Mouse (Mus musculus) cortical plate, adult 2 months (tissue): Measurements from ENCODE around the gene Ptges. TPM values are rescaled to one million over a fixed set of nuclear protein-coding genes. Genes with fewer than 3 reads are reported as not detected.
A peak's percentile ranks its signal among the peaks of the same experiment; 100 is the strongest.

Experiments
- H3K27ac ChIP-seq: fragments of 200-500 bp; 2 replicates; pipeline ENCODE4 v1.5.1; 2012; ENCODE audit warnings: low read length, control low read depth, inconsistent platforms; ENCODE audit not compliant: insufficient read depth
- H3K4me1 ChIP-seq: fragments of 200-500 bp; 2 replicates; pipeline ENCODE4 v1.6.1; 2011; ENCODE audit warnings: low read length; ENCODE audit not compliant: control insufficient read depth, insufficient read depth
- H3K4me3 ChIP-seq: fragments of 200-500 bp; 2 replicates; pipeline ENCODE4 v1.5.1; 2011; ENCODE audit warnings: mild to moderate bottlenecking, low read length, control low read depth; ENCODE audit not compliant: insufficient read depth
- CTCF ChIP-seq: fragments of 200-500 bp; IDR thresholded peaks from 2 replicates; pipeline ENCODE4 v1.5.1; 2011; ENCODE audit warnings: mild to moderate bottlenecking, control low read depth, low read length; ENCODE audit not compliant: insufficient read depth; ENCODE audit errors: extremely low read depth
- POLR2A ChIP-seq: fragments of 200-500 bp; IDR thresholded peaks from 2 replicates; pipeline ENCODE4 v1.6.1; 2011; ENCODE audit warnings: mild to moderate bottlenecking, low read length, control low read depth; ENCODE audit not compliant: insufficient read depth; ENCODE audit errors: extremely low read depth
- polyA plus RNA-seq: library from polyadenylated mRNA; depleted of rRNA; stranded (reverse); fragments of >200 nt; gene quantifications from 2 replicates; pipeline ENCODE4 v1.2.3, GENCODE M21; 2012; rRNA removed

Gene Ptges
- polyA plus RNA-seq, 1 experiment: 7.2 TPM

DNA sequence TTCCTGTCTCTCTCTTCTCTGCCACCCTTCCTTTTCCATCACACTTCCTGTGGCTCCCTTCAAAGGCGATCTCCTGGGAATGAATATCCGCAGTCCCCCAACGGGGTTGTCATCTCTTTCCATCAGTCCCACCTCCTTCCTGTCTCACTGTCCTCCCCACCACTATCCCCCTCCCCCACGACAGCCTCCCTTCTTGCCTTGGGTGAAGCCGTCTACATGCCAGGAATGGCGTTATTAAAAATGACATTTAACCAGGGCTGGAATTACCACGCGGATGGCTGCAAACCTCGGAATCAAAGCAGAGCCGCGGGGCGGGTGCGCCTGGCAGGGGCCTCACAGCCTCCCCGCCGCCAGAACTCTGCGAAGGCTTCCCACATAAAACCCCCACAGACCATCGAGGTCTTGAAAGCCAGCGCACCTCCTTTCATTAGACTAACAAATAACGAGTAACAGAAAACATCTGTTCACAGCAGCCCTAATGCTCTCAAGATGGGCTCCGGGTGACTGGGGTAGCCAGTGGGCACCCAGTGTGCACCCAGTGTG, 76.8 kb downstream of the Ptges start:
- Histone ChIP-seq H3K4me1 (0 out of 2 replicates have a peak, but pooled peaks cover 5% of the 10 kb centered on the region), H3K27ac (no peak overlapping the region), H3K4me3 (no peak overlapping the region)
- TF ChIP-seq POLR2A (no peak), CTCF (no peak)

DNA sequence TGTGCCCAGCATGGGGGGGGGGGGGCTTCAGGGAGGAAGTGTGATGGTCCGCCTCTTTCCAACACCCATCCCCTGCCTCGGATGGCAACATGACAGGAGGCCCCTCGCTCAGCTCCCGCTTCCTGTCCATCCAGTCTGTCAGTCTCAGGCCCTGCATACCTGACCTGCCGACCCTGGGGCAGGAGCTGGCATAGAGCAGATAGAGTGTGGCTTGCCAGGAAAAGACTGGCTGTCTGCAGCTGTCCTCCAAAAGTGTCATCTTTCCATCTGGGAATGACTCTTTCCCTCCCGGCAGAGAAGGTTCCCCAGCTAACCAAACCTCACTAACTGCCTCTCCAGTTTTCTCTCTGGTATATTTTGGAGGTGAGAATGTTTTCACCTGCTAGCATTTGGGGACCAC, 79.1 kb downstream of the Ptges start:
- Histone ChIP-seq H3K27ac (no peak overlapping the region), H3K4me3 (no peak overlapping the region), H3K4me1 (no peaks in the 10 kb centered on the region; the same call in 1 of the 2 replicates)
- TF ChIP-seq CTCF (no peak), POLR2A (no peak)

DNA sequence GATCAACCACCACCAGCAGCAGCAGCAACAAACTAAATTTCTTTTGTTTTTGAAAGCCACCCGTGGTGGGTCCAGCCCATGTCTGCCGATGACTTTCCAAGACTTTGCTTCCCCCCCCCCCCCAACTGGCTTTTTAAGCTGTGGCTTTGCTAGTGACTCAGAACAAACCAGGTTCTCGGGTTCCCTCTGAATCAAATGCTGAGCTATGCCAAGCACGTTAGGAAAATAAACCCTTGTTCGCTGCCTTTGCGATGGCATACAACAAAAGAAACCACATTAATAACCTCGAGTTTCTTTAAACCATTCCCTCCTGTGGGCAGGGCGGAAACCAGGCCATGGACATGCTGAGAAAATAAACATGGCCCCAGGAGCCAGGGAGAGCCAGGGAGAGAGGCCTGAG, 81.5 kb downstream of the Ptges start:
- no peaks in the 10 kb centered on the region; the same call in 1 of the 2 replicates for H3K4me1 ChIP-seq
- H3K4me3 ChIP-seq: no peak overlapping the region
- H3K27ac ChIP-seq: no peak overlapping the region
- TF ChIP-seq POLR2A (no peak), CTCF (no peak)

GRCm38 (mm10) chr2:30846723-30847122, 82.9 kb downstream of the Ptges start:
- H3K4me1 ChIP-seq: no peaks in the 10 kb centered on the region; the same call in 1 of the 2 replicates
- TF ChIP-seq CTCF (no peak), POLR2A (no peak)
- no peak overlapping the region for H3K4me3 ChIP-seq
- H3K27ac ChIP-seq: no peak overlapping the region

GRCm38 (mm10) chr2:30846236-30846635, 83.4 kb downstream of the Ptges start:
- Histone ChIP-seq H3K27ac (no peak overlapping the region), H3K4me3 (no peak overlapping the region), H3K4me1 (no peaks in the 10 kb centered on the region; the same call in 1 of the 2 replicates)
- no peak for TF ChIP-seq CTCF
- TF ChIP-seq POLR2A: no peak

DNA sequence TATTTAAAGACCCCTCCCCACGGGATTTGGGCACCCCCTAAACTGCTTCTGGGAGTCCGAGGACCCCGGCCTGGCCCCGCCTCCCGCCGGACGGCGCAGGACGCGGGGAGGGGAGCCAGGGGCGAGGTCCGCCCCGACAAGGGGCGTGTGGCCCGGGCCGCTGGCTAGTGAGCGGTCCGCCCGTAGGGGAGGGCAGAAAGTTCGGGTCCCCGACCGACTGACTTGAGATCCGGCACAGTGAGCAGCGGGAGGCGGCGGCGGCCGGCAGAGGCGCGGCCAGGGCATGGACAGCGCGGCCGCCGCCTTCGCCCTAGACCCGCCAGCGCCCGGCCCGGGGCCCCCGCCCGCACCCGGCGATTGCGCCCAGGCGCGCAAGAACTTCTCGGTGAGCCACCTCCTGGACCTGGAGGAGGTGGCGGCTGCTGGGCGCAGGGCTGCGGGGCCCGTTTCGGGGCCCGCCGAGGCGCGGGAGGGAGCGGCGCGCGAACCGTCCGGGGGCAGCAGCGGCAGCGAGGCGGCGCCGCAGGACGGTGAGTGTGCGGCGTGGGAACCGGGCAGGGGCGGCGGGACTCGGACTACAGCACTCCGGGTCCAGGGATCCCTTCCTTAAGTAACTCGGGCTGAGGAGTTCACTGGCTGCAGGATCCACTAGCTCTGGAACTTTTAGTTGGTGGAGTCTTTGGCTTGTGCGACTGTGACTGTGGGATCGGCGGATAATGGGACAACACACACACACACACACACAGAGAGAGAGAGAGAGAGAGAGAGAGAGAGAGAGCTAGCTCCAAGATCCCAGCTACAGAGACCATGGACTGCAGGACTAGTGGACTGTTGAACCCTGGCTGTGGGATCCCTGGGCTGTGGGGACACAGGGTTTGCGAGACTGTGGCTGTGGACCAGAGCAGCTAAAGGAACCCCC, 84.3 kb downstream of the Ptges start:
- H3K27ac ChIP-seq: no peak overlapping the region
- TF ChIP-seq POLR2A (no peak), CTCF (no peak)
- H3K4me1 ChIP-seq: no peaks in the 10 kb centered on the region; the same call in 1 of the 2 replicates
- H3K4me3 ChIP-seq: peak overlapping the region; percentile 37

DNA sequence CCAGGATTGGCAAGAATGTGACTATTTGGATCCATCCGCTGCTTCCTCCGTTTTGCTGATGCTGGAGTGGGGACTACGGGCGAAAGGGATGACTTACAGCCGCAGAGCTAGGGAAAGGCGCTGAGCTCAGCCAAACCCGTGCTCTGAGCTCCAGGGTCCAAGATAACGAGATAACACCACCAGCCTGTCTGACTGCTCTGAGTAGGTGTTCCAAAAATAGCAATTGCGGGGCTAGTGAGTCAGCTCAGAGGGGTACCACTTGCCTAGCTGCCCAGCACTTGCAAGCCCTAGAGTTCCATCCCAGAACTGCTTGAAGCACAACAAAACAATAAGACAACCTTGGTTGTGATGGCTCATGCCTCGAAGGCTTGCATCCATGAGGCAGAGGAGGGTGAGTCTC, 87.0 kb downstream of the Ptges start:
- Histone ChIP-seq H3K27ac (no peak overlapping the region), H3K4me3 (no peak overlapping the region), H3K4me1 (no peaks in the 10 kb centered on the region; the same call in 1 of the 2 replicates)
- TF ChIP-seq POLR2A (no peak), CTCF (no peak)

Other genes with a start within 250 kb of the Ptges start
- 13.5 and 17.5 TPM in 2 replicates for gene 1700001O22Rik, start 126.2 kb downstream of the Ptges start, polyA plus RNA-seq
- gene Ntmt1, start 122.0 kb downstream of the Ptges start, polyA plus RNA-seq: 47.1 TPM in 2 replicates
- gene Asb6, start 99.5 kb downstream of the Ptges start, polyA plus RNA-seq: 44.1 and 45.8 TPM in 2 replicates
- 2.3 and 2.7 TPM in 2 replicates for gene Prrx2, start 94.9 kb downstream of the Ptges start, polyA plus RNA-seq
- gene Tor1b, start 23.1 kb upstream of the Ptges start, polyA plus RNA-seq: 35.9 and 39.1 TPM in 2 replicates
- 52.5 and 56.5 TPM in 2 replicates for gene Tor1a, start 38.1 kb upstream of the Ptges start, polyA plus RNA-seq
- gene BC005624, start 52.3 kb upstream of the Ptges start, polyA plus RNA-seq: 113 and 117 TPM in 2 replicates
- 50.6 and 53.1 TPM in 2 replicates for gene Usp20, start 52.4 kb upstream of the Ptges start, polyA plus RNA-seq
- gene Fnbp1, start 212.1 kb upstream of the Ptges start, polyA plus RNA-seq: 125 and 126 TPM in 2 replicates
- gene Gpr107, start 222.5 kb upstream of the Ptges start, polyA plus RNA-seq: 26.8 and 28.2 TPM in 2 replicates